17 mouse cellular contexts compared by ENCODE assay signal in genomic region chr7:66180260-66180659, GRCm38 (mm10).
DNase-seq lines count a peak whose midpoint lies in the region; ATAC-seq and TF ChIP-seq lines count a peak whose summit lies in the region.
"Had no signal": no experiment of that assay in that cellular context is flagged by ENCODE, and none has a peak within 500 bp of the region (broad histone marks: within the 10 kb centered on the region; RNA-seq: fewer than 3 reads in every experiment).

No protein-coding gene starts in this region.

- H3K9ac ChIP-seq in CH12.LX (ENCODE audit: insufficient read depth, low read depth), result no peak overlapping the region
- no peak overlapping the region for H3K9ac ChIP-seq in stomach, postnatal 0 days (ENCODE audit: low read length)
- H3K9ac ChIP-seq: limb, embryonic 13.5 days; liver, embryonic 15.5 days; midbrain, embryonic 13.5 days; neural tube, embryonic 12.5 days had no signal

- H3K4me2 ChIP-seq in CH12.LX (ENCODE audit: insufficient read depth, low read depth, poor library complexity, severe bottlenecking), result no peak overlapping the region
- H3K4me2 ChIP-seq in stomach, postnatal 0 days (replicated peaks; ENCODE audit: low read depth), result no peak overlapping the region
- H3K4me2 ChIP-seq: limb, embryonic 13.5 days; liver, embryonic 15.5 days; midbrain, embryonic 13.5 days; neural tube, embryonic 12.5 days had no signal

- dilution Hi-C loops in CH12.LX (cut with MboI; ENCODE audit: extremely low pct_ligation_motif_present, extremely low pct_unique_long_range_greater_than_20kb, low sequenced_read_pairs), result no loop called here

- no peak overlapping the region for H3K4me3 ChIP-seq in CH12.LX (replicated peaks in 1 of 3; ENCODE audit: low read depth in 2 of 3, low read length in 2 of 3, poor library complexity in 1 of 3)
- no peak overlapping the region for H3K4me3 ChIP-seq in lung, adult 2 months (replicated peaks; ENCODE audit: extremely low read depth, low read depth, low read length)
- H3K4me3 ChIP-seq in stomach, postnatal 0 days (ENCODE audit: low read depth, low read length), result no peak overlapping the region
- H3K4me3 ChIP-seq: gastrocnemius, adult 2 months; limb, embryonic 13.5 days; liver, embryonic 15.5 days; midbrain, embryonic 13.5 days; neural tube, embryonic 12.5 days had no signal

- in situ Hi-C loops in CH12.LX (cut with MboI; ENCODE audit: low pct_ligation_motif_present, low pct_unique_long_range_greater_than_20kb, low sequenced_read_pairs), result no loop called here

- TF ChIP-seq CTCF in CH12.LX (conservative IDR thresholded peaks at IDR 0.05 in 1 of 2, IDR thresholded peaks at IDR 0.05 in 1 of 2; ENCODE audit: low read depth in 2 of 2, low read length in 2 of 2), result no peak
- no peak for TF ChIP-seq CTCF in lung, adult 2 months (IDR thresholded peaks at IDR 0.05; ENCODE audit: insufficient read depth, low read length)
- no peak for TF ChIP-seq CTCF in stomach, postnatal 0 days (IDR thresholded peaks at IDR 0.05; ENCODE audit: low read depth)

- peak; percentile 78 for ATAC-seq in inflammation-experienced regulatory T-cells, adult 6 months
- ATAC-seq in stomach, postnatal 0 days (ENCODE audit: low FRiP score, low TSS enrichment), result no peak
- ATAC-seq: forebrain, embryonic 16.5 days; midbrain, embryonic 13.5 days had no signal

- WGBS in lung, adult 2 months, result 38% methylated on average over 3 of the region's 3 CpGs
- 67% methylated on average over 3 of the region's 3 CpGs for WGBS in stomach, postnatal 0 days

- H3K9me3 ChIP-seq in CH12.LX (replicated peaks; ENCODE audit: low read length), result peaks cover 3% of the 10 kb centered on the region
- H3K9me3 ChIP-seq in stomach, postnatal 0 days (ENCODE audit: control insufficient read depth, low read length), result no peaks in the 10 kb centered on the region
- H3K9me3 ChIP-seq: limb, embryonic 13.5 days; liver, embryonic 15.5 days; midbrain, embryonic 13.5 days; neural tube, embryonic 12.5 days had no signal

- DNase-seq in spleen, postnatal 36 days (ENCODE audit: low spot score in 2 of 2), result peak; percentile 38 to 51
- no peak for DNase-seq in spleen, postnatal 4 days (ENCODE audit: low spot score in 2 of 2)
- peak; percentile 66 for DNase-seq in CH12.LX (ENCODE audit: extremely low read depth)
- DNase-seq in thymus, postnatal 14 days, result peak; percentile 34
- no peak for DNase-seq in ovary, postnatal 10 days (ENCODE audit: low spot score)
- DNase-seq in lung, adult 2 months, result no peak
- no peak for DNase-seq in stomach, postnatal 0 days (ENCODE audit: low spot score)
- DNase-seq: adrenal gland, postnatal 10 days; cerebellum, adult 2 months; gastrocnemius, adult 2 months; heart, postnatal 4 days had no signal

- H3K27me3 ChIP-seq in CH12.LX (replicated peaks), result no peaks in the 10 kb centered on the region
- no peaks in the 10 kb centered on the region for H3K27me3 ChIP-seq in stomach, postnatal 0 days (ENCODE audit: control insufficient read depth, insufficient read depth, low read length)
- H3K27me3 ChIP-seq: limb, embryonic 13.5 days; midbrain, embryonic 13.5 days; neural tube, embryonic 12.5 days had no signal

- H3K79me2 ChIP-seq in CH12.LX (replicated peaks; ENCODE audit: control insufficient read depth, extremely low read depth, insufficient read depth, poor library complexity, severe bottlenecking), result no peaks in the 10 kb centered on the region

- TF ChIP-seq POLR2A in CH12.LX (IDR thresholded peaks at IDR 0.05; ENCODE audit: low read depth, low read length), result no peak
- no peak for TF ChIP-seq POLR2A in lung, adult 2 months (IDR thresholded peaks at IDR 0.05; ENCODE audit: borderline replicate concordance, extremely low read depth, low read depth, low read length)

- no peak overlapping the region for H3K27ac ChIP-seq in CH12.LX (ENCODE audit: insufficient read depth, low read depth)
- no peak overlapping the region for H3K27ac ChIP-seq in stomach, postnatal 0 days (replicated peaks)
- H3K27ac ChIP-seq: gastrocnemius, adult 2 months; limb, embryonic 13.5 days; liver, embryonic 15.5 days; midbrain, embryonic 13.5 days; neural tube, embryonic 12.5 days had no signal

- peak; percentile 51; the same call in 1 of the 2 replicates for TF ChIP-seq EP300 in CH12.LX (IDR thresholded peaks at IDR 0.05; ENCODE audit: low read length)
- no peak for TF ChIP-seq EP300 in stomach, postnatal 0 days (optimal IDR thresholded peaks at IDR 0.05)

- no peaks in the 10 kb centered on the region for H3K36me3 ChIP-seq in CH12.LX (replicated peaks in 1 of 2; ENCODE audit: control insufficient read depth in 1 of 2, insufficient read depth in 1 of 2, low read length in 1 of 2)
- no peaks in the 10 kb centered on the region; the same call in 1 of the 2 replicates for H3K36me3 ChIP-seq in stomach, postnatal 0 days (ENCODE audit: control insufficient read depth, insufficient read depth, low read length)

- peaks cover 7 to 50% of the 10 kb centered on the region in 2 experiments for H3K4me1 ChIP-seq in CH12.LX (ENCODE audit: control insufficient read depth in 1 of 2, insufficient read depth in 2 of 2)
- peaks cover 10% of the 10 kb centered on the region for H3K4me1 ChIP-seq in lung, adult 2 months (ENCODE audit: control insufficient read depth, insufficient read depth, low read length)
- no peaks in the 10 kb centered on the region for H3K4me1 ChIP-seq in stomach, postnatal 0 days (replicated peaks; ENCODE audit: control insufficient read depth, insufficient read depth)
- H3K4me1 ChIP-seq: midbrain, embryonic 13.5 days; neural tube, embryonic 12.5 days had no signal

- TF ChIP-seq RAD21 in CH12.LX (IDR thresholded peaks at IDR 0.05; ENCODE audit: low read depth, low read length), result no peak

TF ChIP-seq in CH12.LX, 34 proteins besides CTCF, POLR2A, EP300 and RAD21:
- TF ChIP-seq ETS1 (conservative IDR thresholded peaks at IDR 0.05; ENCODE audit: low read depth, low read length) (peak; percentile 35; the same call in 1 of the 2 replicates), ZNF384 (IDR thresholded peaks at IDR 0.05; ENCODE audit: low read depth, low read length) (peak; percentile 74), ELF1 (IDR thresholded peaks at IDR 0.05; ENCODE audit: low read depth, low read length) (no peak), HCFC1 (IDR thresholded peaks at IDR 0.05; ENCODE audit: low read depth, low read length) (no peak), POLR2AphosphoS2 (IDR thresholded peaks at IDR 0.05; ENCODE audit: low read depth, low read length) (no peak), UBTF (IDR thresholded peaks at IDR 0.05; ENCODE audit: low read depth, low read length) (no peak), BHLHE40 (IDR thresholded peaks at IDR 0.05; ENCODE audit: low read depth, low read length) (0 out of 2 replicates have a peak, but pooled peaks have one; percentile 17), IRF4 (IDR thresholded peaks at IDR 0.05; ENCODE audit: low read depth, low read length) (peak; percentile 46; the same call in 1 of the 2 replicates), MEF2A (IDR thresholded peaks at IDR 0.05; ENCODE audit: borderline replicate concordance, low read depth, low read length) (no peak), ZMIZ1 (IDR thresholded peaks at IDR 0.05; ENCODE audit: low read depth, low read length) (no peak), SMC3 (IDR thresholded peaks at IDR 0.05; ENCODE audit: low read depth, low read length) (no peak)
TF ChIP-seq in CH12.LX: peak in this region for 4.

Comparison
In these comparisons a context has a peak if more than half of its experiments do, and no peak if none do; other contexts are left out.
1. DNase-seq: peak in spleen, postnatal 36 days (2 of 2), CH12.LX (single experiment) and thymus, postnatal 14 days (single experiment); none in spleen, postnatal 4 days (0 of 2), ovary, postnatal 10 days (single experiment), lung, adult 2 months (single experiment) and stomach, postnatal 0 days (single experiment).